Mouse (Mus musculus) left cerebral cortex, adult 6 months (tissue): ENCODE data around the gene Olfr1020. TPM values are rescaled to one million over a fixed set of nuclear protein-coding genes. Genes with fewer than 3 reads are reported as not detected.

Experiments used
- long read RNA-seq, 2 experiments: library from polyadenylated mRNA; unstranded; transcript quantifications; one replicate each; pipeline ENCODE4 v2.0.0; 2019 to 2020
- polyA plus RNA-seq: library from polyadenylated mRNA; unstranded; fragments of <200 nt; fragmentation: Nextera tagmentation; gene quantifications from 2 replicates; pipeline ENCODE4 v1.2.3, GENCODE M21; 2021

Gene Olfr1020
- polyA plus RNA-seq, result not detected in 2 replicates
- long read RNA-seq, experiment 1, result 0 reads
- long read RNA-seq, experiment 2, result 0 reads

DNA sequence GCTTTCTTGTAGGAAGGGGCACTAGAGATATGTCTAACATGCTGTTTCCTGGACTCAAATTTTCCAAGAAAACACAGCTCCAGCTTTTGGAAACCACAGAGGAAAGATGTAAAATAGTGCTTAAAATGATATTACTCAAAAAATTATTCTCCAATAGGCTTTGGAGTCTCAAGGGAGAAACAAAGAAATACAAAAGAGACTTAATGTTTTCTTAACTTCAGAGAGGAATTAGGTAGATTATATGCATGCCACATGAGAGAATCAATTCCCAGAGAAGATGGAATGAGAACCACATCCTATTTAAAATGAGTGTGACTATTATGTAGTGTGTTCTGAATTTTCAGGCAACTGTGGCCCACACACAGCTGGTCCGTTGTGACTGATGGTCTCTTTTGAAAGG, at the start of gene Olfr1020:
Gene Olfr1020, plus strand, starts transcription at position 301 of the 400 bp plus-strand sequence.

DNA sequence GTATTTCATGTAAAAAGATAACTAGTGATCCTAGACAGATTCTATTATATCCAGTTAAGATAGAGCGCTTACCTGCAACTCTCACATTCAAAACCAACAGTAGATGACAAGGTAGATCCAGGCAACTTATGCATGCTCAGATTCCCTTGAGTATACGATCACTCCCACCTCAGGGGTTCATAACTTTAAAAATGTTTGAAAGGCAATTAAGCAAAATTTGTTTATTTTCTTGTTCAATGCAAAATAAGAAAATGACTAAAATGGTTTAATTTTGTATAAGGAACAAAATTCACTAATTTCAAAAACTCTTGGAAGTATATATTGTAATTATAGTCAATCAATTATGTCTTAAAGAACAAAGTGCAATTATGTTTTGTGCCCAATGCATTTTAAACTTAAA, 44.4 kb upstream of the Olfr1020 start, which contains the start of gene Olfr1016:
Gene Olfr1016, minus strand, starts transcription at position 101 of the 400 bp plus-strand sequence.

DNA sequence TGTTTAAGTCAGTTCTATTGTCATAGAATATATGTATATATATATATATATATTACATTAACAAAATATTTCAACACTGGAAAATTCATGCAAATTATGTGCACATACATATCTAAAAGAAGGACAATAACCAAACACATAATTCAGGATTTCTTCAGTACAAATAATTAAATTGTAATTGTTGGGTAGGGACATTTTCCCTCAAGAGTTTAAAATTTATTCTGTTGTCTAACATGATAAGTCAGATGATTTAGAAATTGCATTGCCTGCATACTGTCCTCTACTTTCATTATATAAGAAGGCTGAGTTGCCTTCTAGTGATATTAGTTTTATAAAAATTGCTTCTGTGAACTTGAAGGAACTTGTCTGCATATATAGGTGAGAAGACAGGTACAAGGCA, 28.7 kb upstream of the Olfr1020 start, which contains the start of gene Olfr1018:
Gene Olfr1018, plus strand, starts transcription at position 301 of the 400 bp plus-strand sequence.

DNA sequence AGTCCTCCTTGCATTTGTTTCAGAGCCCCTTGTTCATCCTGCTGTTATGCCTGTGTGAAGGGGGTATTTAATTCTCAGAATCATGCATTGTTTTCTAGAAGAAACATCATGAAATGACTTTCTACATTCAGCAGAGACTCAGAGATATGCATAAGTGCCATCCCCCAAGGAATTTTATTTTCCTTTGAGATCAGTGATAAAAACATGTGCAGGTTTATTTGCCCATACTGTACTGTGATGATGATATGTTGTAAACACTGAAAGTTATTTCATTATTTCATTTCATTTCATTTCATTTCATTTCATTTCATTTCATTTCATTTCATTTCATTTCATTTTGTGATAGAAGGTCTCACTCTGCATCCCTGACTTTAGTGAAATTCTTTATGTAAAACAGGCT, 1.4 kb upstream of the Olfr1020 start, which contains the start of gene Olfr1019:
Gene Olfr1019, minus strand, starts transcription at position 101 of the 400 bp plus-strand sequence.

DNA sequence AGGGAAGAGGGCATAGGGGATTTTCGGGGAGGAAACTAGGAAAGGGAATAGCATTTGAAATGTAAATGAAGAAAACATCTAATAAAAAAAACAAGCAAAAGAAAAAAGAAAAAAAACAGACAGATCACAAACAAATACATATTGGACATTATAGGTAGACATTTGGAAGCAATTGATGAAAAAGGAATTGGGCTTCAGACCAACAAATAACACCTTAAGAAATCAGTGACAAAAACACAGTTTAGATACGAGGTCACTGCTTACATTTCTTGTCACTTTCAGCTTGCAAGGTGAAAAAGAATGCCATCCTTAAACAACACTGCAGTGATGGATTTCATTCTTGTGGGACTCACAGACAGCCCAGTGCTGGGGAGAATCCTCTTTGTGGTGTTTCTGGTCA, 21.5 kb downstream of the Olfr1020 start, which contains the start of gene Olfr1022:
Gene Olfr1022, plus strand, starts transcription at position 301 of the 400 bp plus-strand sequence.

DNA sequence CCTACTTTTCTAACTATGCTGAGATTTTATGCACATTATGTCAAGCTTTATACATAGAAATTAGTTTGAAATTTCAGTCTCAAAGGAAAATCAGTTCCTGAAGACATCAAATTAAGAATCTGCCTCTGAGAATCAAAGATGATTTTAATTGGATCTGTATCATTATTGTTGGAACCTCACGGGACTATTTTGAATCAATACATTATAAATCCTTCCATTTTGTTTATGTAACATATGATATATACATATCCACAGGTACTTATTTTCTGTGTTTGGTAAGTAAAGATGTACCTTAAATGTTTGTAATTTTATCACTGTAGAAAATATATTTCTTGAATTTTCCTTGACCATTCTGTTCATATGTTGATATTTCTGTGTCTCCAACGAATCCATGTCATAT, 38.5 kb downstream of the Olfr1020 start, which contains the start of gene Olfr1023:
Gene Olfr1023, plus strand, starts transcription at position 301 of the 400 bp plus-strand sequence.

Other genes with a start within 250 kb of the Olfr1020 start
- gene Olfr1000, start 235.1 kb upstream of the Olfr1020 start, polyA plus RNA-seq, result not detected in 2 replicates
- not detected in 2 replicates for gene Olfr1002, start 196.3 kb upstream of the Olfr1020 start, polyA plus RNA-seq
- gene Olfr154, start 182.6 kb upstream of the Olfr1020 start, polyA plus RNA-seq, result not detected in 2 replicates
- gene Olfr1006, start 168.3 kb upstream of the Olfr1020 start, polyA plus RNA-seq, result not detected in 2 replicates
- not detected in 2 replicates for gene Olfr1008, start 157.6 kb upstream of the Olfr1020 start, polyA plus RNA-seq
- gene Olfr1009, start 131.6 kb upstream of the Olfr1020 start, polyA plus RNA-seq, result not detected in 2 replicates
- gene Olfr1012, start 84.3 kb upstream of the Olfr1020 start, polyA plus RNA-seq, result not detected in 2 replicates
- not detected in 2 replicates for gene Olfr1013, start 79.9 kb upstream of the Olfr1020 start, polyA plus RNA-seq
- not detected in 2 replicates for gene Olfr1014, start 74.3 kb upstream of the Olfr1020 start, polyA plus RNA-seq
- not detected in 2 replicates for gene Olfr1015, start 65.0 kb upstream of the Olfr1020 start, polyA plus RNA-seq
- gene Olfr1016, start 44.5 kb upstream of the Olfr1020 start, polyA plus RNA-seq, result not detected in 2 replicates
- gene Olfr1018, start 28.6 kb upstream of the Olfr1020 start, polyA plus RNA-seq, result not detected in 2 replicates
- not detected in 2 replicates for gene Olfr1019, start 1.5 kb upstream of the Olfr1020 start, polyA plus RNA-seq
- gene Olfr1022, start 21.6 kb downstream of the Olfr1020 start, polyA plus RNA-seq, result not detected in 2 replicates
- gene Olfr1023, start 38.6 kb downstream of the Olfr1020 start, polyA plus RNA-seq, result not detected in 2 replicates
- not detected in 2 replicates for gene Olfr1024, start 58.0 kb downstream of the Olfr1020 start, polyA plus RNA-seq
- gene Olfr1025-ps1, start 68.2 kb downstream of the Olfr1020 start, polyA plus RNA-seq, result not detected in 2 replicates
- gene Olfr1026, start 74.5 kb downstream of the Olfr1020 start, polyA plus RNA-seq, result not detected in 2 replicates
- gene Olfr1028, start 103.4 kb downstream of the Olfr1020 start, polyA plus RNA-seq, result not detected in 2 replicates
- gene Olfr1029, start 126.9 kb downstream of the Olfr1020 start, polyA plus RNA-seq, result not detected in 2 replicates
- not detected in 2 replicates for gene Olfr1030, start 132.2 kb downstream of the Olfr1020 start, polyA plus RNA-seq
- not detected in 2 replicates for gene Olfr1031, start 143.3 kb downstream of the Olfr1020 start, polyA plus RNA-seq
- not detected in 2 replicates for gene Olfr1032, start 158.5 kb downstream of the Olfr1020 start, polyA plus RNA-seq
- gene Olfr1033, start 173.6 kb downstream of the Olfr1020 start, polyA plus RNA-seq, result not detected in 2 replicates
- not detected in 2 replicates for gene Olfr1034, start 198.8 kb downstream of the Olfr1020 start, polyA plus RNA-seq
- gene Olfr1036, start 227.0 kb downstream of the Olfr1020 start, polyA plus RNA-seq, result not detected in 2 replicates
- gene Olfr1037, start 240.4 kb downstream of the Olfr1020 start, polyA plus RNA-seq, result not detected in 2 replicates